Mouse (Mus musculus): ENCODE measurements at regions not wholly inside any gene's neighbourhood (a gene's known extent, or its start where the extent isn't known, plus 50 kb on each side); places are given as distances from the start of the nearest gene placed in this dataset.

DNA sequence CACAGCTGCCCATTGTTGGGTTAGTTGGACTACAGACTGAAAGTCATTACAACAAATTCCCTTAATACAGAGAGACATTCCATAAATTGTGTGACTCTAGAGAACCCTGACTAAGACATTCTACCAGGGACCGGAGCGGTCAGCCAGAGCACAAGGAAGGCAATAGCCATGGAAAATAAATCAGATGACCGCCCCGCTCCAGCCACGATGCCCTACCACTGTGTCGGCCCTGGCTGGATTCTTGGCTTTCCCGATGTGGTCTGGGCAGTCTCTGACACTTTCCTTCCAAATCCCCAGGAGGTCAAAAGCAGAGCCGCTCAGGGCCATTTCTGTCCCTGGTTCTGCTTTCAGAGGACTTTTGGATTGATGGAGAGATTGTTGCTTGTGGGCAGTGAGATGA, 57.8 kb downstream of the Lsm3 start:
- no peak for DNase-seq

DNA sequence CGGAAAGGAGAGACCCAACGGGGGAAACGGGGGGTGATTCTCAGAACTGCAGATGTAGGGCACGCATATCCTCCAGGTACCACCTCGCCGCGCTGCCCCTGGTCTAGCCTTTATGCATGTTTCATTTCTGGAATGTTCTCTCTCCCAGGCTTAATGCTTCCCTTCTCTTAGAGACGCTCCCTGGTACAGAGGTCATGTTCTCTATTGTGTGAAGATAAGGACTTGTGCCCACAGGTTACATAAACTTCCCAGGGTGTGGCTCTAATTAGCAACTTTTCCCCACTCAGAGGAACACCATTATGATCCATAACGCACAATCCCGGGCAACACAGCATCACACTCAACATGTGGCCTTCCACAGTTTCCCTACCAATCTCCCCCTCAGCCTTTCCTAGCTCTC, 58.7 kb downstream of the Lsm3 start:
- no peak for DNase-seq

DNA sequence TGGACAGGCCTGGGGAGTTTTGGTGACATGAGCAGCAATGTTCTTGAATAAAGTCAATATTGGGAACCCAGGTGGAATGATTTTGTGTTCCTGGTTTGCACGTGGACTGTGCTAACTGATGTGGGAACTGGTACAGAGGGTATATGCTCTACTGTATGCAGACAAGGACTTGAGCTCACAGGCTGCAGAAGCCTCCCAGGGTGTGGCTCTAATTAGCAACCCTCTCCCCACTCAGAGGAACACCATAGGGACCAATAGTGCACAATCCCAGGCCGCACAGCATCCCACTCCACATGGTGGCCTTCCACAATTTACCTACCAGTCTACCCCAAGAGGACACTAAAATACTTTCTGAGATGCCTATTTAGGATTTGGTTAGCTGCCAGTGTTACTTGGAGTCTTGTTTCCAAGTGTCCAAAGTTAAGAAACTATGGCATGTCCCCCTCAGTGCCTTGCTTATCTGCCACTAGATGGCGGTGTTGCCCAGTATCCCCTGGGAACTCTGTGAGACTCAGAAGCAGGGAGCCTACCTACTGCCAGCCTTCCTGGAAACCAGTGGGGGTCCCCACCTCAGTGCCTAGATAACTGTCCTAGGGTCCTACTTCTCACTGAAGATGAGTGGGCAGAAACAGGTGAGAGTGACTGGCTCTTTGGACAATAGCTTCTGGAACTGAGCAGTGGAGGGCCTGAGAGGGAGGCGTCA, 60.1 kb downstream of the Lsm3 start:
- DNase-seq = peak; percentile 80 to 86

DNA sequence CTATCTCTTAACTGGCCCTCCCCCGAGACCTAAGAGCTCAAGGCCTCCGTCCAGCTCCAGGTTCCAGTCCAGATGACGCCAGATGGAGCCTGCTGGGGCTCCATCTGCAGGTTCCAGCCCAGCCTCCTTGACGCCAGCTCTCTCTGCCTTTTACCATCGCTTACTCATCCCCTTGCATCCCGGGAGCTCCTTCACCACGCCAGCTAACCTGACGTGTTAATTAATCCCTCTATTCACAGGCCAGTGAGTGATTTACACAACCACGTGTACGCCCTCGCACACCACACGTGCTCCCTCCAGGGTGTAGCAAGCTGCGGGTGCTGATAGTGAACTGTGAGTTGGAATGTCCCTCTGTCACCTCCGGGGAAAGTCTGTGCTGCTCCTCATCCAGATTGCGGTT, 61.2 kb downstream of the Lsm3 start:
- no peak for DNase-seq

DNA sequence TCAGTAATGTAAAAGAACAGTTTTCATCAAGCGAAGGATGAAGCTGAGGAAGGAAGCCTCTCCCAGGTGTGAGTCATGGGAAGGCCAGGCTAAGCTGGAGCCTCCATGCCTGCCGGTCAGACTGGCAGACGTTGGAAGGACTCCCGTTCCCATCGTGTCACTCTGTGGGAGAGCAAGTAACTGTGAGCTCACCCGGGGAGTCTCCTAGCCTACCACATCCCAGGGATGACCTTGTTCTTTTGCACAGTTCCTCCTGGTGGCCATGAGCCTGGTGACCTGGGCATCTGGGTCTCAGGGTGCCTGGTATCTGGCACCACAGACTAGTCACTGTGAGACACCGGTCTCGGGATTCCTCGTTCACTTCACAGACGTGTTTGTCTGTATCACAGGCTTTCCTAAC, 63.9 kb downstream of the Lsm3 start:
- no peak for DNase-seq

DNA sequence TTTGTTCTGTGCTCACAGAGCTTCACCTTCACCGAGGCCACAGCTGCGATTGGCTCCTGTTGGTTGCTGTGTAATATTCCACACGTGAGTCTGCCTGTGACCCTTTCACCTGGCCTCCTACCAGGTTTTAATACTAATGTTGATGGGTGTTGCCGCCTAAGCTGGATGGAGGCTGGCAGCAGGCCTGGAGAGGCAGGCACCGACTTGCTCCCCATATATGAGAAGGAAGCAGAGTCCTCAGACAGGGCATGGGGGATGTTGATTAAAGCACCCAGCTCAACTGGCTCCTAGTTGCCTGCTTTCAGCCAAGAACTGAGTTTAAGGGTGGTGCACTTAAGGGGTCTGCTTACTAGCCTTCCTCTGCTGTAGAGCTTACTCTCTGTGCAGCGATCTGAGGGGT, 64.9 kb downstream of the Lsm3 start:
- no peak for DNase-seq

DNA sequence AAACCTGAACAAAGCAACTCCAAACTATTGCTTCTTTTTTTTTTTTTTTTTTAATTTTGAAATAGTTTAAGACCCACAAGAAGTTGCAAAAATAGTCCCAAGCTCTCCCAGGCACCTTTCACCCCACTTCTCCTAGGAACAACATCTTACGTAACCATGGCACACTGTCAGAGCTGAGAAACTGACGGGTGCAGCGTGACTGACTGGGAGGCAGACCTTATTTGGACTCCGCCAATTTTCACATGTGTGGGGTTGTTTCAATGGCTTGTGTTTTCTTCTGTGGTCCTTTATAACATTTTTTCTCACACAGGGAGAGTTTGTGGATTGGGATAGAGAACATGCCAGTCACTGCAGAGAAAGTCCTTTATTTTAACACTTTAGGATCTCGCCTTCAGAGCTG, 66.6 kb downstream of the Lsm3 start:
- DNase-seq = no peak

DNA sequence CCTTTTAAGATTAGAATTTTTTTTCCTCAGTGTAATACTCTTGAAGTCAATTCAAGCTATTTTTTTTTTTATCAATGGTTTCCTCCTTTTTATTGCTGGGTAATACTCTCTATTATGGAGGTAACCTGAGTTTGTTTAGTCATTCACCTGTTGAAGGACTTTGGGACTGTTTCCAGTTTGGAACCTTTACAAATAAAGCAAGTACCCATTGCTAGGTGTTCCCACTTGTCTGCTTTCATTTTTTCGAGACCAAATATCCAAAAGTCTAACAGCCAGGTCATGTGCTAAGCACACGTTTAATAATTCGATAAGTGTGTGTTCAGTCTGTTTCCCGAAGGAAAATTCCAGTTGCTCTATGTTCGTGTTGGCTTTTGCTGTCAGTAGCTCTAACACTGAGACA, 67.6 kb downstream of the Lsm3 start:
- DNase-seq = no peak

DNA sequence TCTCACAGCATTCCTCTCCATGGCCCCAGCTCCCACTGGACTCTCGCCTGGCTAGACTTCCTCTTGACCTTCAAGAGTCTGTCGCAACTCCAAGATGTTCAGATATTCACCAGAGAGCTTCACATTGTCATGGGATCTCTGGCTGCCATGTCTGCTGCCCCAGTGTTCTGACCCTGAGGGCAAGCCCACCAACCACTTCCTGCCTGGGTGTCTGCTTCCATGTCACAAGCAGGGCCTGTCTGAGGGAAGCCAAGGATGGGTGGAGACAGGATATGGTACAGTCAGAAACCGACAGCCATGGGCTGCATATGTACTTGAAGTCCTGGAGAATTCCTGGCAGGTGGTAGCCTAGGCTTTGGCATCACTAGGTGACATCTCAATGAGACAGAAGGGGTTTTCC, 69.8 kb downstream of the Lsm3 start:
- no peak for DNase-seq

DNA sequence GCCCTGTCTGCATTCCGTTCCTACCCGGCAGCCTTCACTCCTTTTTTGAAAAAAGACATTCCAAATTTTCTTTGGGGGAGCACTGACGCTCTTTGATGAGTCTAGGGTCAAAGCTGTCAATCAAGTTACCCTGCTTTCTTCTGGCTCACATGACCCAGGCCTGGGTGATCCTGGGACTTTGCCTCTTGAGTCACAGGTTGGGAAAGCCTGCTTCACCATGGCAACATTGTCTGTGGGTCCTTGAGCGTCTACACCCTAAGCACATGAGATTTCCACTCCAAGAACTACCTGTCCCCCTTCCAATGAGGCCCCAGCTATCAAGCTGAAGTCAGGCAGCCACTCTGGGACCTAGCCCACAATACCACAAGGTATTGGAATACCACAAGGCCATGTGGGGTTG, 73.5 kb downstream of the Lsm3 start:
- DNase-seq = no peak

DNA sequence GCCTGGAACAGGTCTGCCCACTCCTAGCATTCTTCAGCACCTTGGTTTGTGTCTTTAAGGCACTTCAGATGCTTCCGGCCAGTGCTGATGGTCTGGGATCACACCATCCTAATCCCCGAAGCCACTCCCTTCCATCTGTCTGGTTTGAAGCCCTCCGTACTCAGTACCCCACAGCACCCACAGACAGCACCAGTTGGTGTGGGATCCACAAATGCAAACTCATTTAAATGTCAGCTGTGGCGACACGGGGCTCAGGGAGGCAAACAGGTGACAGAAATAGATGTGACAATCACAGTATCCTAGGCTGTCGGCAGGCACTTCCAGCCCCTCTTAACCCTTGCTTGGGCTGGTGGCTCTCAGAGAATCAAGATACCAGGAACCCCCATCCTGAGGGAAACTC, 74.7 kb downstream of the Lsm3 start:
- no peak for DNase-seq

DNA sequence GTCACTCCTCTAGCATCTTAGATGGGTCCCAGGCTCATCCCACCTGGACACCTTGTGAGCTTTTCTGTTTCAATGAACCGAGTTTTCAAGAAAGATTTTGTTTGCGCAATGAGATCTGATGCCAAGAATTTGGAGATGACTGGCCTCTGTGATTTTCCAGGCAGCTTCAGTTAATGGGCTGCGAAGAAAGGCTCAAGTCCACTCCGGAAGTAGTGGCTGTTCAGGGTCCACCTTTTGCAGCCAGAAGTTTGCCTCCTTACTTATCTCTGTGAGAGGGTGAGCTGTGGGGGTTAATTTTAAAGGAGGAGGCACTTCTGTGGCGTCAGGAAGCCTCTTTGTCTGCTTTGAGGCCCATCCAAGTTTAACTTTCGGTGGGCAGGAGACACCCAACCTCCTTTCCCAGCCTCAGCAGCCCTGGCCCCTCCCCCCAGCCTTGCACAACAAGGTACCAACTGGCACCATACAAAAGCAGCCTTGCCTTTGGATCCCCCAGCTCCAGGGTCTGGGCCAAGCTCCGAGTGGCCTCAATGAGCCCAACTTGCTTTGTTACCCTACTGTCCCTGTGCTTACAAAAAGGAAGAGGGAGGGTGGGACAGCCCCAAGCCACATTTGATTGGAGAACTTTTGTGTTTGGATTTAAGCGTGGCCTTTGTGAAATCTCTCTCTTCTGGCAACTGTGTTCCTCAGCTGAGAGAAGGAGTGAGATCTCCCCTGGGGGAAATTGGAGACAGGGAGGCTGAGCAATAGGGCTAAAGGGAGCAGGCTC, 75.3 kb downstream of the Lsm3 start:
- peak; percentile 41 to 60 for DNase-seq

DNA sequence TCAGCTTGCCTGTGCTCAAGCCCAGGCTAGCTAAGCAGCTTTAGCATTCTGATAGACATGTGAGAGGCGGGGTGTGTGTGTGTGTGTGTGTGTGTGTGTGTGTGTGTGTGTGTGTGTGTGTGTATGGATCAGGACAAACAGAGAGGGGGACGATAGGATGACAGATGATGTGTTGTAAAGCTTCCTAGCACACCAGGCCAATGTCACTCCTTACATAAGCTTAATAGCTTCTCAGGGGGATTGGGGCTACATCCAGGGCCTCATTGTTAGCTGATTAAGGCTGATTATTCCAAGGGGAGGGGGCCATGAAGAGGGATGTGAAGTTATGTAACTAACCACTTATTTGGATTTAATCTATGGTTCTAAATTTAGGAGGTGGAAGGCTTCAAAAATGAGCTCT, 76.9 kb downstream of the Lsm3 start:
- no peak for DNase-seq

DNA sequence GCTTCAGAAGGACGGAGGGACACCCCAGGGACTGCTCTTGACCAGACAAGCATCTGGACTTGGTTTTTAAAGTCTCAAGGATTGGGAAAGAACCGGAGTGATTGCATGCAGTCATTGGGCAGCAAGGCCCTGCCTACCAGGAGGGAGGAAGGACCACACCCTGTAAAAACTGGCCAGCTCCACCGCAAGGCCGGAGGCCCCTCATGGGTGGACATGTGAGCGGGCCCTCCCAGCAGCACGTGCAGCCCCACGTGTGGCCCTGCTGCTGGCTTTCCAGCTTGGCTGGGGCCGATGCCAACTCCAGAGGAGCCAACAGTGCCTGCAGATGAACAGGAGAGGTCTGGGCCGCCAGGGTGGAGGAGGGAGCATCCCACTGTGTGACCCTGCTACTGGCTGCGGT, 83.2 kb downstream of the Lsm3 start:
- peak; percentile 57 to 74 for DNase-seq

DNA sequence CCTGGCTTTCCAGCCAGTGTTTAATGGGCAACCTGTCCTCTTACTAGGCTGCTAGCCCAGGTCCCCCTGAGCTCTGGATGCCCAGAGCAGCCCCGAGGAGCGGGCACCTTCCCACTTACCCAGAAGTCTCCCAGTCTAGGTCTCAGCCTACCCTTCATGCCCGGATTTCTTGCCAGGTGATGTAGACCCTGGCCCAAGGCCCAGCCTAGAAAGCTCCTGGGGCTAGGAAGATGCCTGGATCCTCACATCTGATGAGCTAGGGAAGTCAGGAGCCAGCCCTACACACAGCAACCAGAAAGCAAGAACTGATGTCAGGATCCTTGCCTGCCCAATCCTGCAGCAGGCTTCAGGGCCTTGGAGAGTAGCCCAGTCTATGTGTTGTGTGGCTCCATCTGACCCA, 83.7 kb upstream of the Slc6a6 start:
- DNase-seq = no peak

DNA sequence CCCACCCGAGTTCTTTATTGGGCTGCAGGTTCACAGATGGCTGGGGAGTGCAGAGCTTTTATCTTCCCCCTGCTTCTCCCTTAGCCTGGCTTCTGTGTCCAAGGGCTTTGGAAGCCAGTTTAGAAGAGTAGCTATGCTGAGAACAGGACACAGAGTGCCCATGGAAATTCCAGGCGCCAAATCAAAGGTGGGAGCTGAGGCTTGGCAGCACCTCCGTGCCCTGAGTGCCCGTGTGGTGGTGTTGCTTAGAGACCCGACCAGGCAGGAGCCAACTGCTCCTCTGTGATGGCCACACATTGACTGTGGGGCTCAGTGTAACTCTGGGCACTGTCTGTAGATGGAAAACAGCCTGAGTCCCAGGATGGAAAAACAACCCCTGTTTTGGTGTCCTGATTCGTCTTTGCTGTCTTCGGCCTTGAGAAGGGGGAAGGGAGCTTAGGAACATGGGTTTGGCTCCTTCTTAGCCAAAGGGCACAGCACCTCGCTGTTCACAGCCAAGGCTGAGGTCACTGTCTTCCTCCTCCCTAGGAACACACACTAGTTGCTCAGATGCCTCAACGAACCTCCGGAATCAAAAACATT, 77.1 kb upstream of the Slc6a6 start:
- DNase-seq = no peak

DNA sequence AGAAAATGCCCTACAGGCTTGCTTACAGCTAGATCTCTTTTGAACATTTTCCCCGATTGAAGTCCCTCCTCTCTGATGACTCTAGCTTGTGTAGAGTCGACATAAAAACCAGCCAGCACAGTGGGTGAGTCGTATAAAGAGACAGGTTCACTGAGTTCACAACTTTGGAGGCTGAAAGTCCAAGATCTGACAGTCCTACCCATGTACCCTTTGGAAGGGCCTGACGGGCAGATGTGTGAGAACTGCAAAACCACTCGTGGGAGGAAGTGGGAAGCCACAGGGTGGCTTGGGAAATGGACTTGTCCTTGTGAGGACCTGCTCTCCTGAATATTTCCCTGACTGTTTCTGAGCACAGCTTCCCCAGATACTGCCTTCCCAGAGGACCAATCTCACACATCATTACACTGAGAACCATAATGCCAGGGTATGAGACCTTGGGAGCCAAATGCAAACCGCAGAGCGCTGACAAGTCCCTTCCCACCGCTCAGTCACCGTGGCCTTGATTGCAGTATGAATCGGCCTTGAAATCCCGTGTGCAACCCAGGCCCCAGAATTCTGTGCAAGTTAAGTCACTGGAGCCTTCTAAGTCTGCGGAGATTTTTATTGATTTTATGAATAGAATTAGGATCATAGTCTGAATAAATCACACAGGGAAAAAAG, 76.1 kb upstream of the Slc6a6 start:
- no peak for DNase-seq

DNA sequence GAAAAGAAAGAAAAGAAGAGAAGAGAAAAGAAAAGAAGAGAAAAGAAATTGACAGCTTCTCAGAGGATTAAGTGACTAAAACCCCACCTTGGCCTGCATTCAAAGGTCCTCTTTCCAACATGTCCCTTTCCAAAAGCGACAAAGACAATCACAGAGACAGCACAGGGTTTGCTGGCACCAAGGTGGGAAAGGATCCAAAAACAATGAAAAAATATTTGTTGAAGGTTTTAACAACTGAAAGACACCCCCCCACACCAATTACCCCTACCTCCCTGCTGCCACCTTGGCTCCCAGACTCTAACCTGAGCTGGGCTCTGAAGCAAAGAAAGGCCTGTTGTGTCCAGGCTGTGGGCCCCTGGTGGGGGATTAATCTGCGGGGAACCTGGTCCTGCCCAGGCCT, 74.2 kb upstream of the Slc6a6 start:
- no peak for DNase-seq

DNA sequence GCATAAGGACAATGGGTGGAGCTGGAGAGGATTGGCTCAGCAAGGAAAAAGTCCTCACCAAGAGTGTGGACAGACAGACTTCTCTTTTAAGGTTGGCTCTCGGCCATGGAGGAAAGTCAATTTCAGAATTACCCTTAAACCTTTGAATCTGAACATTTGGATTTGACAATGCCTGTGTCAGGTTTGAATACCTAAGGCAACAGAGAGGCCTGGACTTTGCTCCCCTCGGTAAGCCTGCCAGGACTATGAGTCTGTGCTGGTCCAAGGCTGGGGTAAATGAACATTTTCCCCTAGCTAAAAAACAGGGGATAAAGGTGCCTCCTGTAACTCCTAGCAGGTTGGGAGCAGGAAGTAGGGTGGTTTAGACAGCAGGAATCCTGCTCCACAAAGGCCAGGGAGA, 68.8 kb upstream of the Slc6a6 start:
- DNase-seq = peak in 1 of 2 experiments; percentile 17

DNA sequence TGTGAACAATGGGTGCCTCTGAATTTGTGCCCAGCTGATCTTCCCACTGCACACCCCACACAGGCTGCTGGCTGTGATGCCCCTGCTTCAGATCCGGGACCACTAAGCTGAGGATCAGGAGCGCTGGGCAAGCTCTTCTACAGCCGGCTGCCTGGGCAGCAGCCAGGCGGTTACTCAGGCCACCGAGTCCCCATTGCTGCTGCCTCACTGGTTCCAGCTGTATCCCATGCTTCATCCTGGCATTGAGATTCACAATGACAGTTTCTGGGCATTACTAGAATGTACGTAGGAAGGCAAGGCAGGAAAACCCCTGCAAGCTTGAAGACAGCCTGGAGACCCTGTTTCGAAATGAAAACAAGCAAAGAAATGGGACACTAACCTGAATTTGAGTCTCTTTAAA, 67.3 kb upstream of the Slc6a6 start:
- DNase-seq = peak; percentile 13 to 28

DNA sequence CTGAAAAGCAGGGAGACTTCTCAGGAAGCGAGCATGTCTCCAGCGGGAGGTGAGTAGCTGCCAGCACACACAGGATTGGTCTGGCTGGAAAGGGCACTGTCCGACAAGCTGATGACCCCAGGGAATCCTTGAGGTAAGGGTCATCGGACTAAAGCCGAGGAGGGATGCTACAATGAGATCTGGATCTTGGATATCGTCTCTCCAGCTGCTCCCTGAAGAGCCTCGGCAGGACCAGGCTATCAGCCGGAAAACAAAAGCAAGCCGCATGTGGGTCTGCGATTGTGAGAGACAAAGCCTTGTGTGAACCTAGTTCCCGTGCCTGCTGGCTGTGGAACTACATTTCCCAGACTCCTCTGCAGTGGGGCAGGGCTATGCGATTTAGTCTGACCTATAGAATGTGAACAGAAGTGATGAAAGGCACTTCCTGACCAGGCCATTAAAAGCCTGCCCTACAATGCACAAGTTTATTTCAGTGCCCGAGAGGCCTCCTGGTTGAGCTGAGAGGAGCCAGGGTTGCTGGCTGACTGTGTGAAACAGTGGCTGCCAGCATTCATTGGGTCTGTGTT, 66.7 kb upstream of the Slc6a6 start:
- peak; percentile 65 to 76 for DNase-seq

DNA sequence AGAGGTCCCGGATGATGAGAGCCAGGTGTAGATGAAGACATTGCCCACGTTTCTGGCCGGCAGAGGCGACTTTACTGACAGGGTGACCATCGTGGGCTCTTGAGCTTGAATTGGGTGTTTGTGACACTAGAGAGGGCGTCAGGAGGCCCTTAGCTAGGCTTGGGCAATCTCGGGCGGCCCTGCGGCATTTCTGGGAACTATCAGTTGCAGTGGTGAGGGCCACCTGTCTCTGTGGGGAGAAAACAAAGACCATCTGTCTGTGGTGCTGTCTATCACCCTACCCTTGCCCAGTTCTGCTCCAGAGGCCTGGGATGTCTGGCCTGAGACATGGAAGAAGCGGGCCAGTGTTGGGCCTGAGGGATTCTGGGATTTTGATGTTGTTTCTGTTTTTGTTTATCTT, 66.2 kb upstream of the Slc6a6 start:
- no peak for DNase-seq

DNA sequence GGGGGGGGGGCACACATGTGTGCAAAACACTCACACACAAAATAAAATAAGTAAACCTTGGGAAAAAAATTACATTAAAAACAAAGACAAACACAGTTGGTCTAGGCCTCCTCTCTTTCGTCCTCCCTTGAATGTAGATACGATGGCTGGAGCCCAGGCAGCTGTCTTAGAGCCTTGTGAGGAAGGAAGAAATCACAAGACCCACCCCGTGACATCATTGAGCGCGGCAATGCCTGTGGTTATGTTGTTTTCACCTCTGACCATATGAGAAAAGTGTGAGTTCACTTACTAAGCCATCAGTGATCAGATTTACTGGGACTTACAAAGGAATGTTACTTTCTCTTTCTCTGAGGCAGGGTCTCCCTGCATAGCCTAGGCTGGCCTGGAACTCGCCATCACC, 64.8 kb upstream of the Slc6a6 start:
- no peak for DNase-seq
